Mouse (Mus musculus): Measurements from ENCODE around the gene Kbtbd12. TPM values are rescaled to one million over a fixed set of nuclear protein-coding genes. Genes with fewer than 3 reads are reported as not detected.
A peak's percentile ranks its signal among the peaks of the same experiment; 100 is the strongest.

The Kbtbd12 gene
- polyA plus RNA-seq, 1 experiment from 2014 or later = 1.0 TPM

DNA sequence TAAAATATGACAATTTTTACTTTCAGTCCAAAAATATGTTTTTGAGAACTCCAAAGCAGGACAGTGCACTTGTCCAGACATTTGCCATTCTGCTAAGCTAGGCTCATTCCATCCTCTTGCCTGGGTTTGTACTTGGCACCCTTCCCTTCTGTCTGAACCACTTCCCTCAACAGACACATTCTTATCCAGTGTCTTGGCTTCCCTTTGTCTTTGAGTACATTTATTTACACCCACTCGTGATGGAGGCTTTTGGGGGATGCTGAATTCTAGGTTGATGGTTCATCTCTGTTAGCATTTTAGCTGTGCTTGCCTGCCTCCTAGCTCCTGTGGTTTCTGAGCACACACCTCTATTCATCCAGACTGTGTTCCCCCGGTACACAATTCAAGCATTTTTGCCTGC is 31.3 kb downstream of the Kbtbd12 start:
- no peak for ATAC-seq (ENCODE audit: low read depth)
- WGBS = 42% methylated on average over 2 of the region's 2 CpGs
- H3K4me1 ChIP-seq (replicated peaks; ENCODE audit: control insufficient read depth, insufficient read depth, low read length) = no peaks in the 10 kb centered on the region

DNA sequence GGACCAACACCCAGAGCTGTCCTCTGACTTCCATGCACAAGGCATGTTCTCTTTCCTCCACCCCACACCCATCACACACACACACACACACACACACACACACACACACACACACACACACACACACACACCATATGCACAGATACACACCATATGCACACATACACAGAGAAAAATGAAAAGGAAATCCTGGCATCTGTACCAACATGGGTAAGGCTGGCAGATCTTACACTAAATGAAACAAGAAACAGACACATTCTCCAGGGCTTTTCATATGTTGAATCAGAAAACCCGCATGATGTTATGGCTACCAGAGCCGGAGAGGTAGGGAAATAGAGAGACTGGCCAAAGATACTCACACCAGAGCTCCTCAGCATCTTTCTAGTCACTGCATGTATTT is 32.0 kb downstream of the Kbtbd12 start:
- Histone ChIP-seq H3K9ac (ENCODE audit: low read length) (no peak overlapping the region), H3K4me1 (replicated peaks; ENCODE audit: control insufficient read depth, insufficient read depth, low read length) (no peaks in the 10 kb centered on the region), H3K27me3 (ENCODE audit: control insufficient read depth, insufficient read depth, low read depth, low read length) (no peaks in the 10 kb centered on the region), H3K4me3 (ENCODE audit: low read length) (no peak overlapping the region), H3K36me3 (ENCODE audit: control insufficient read depth, insufficient read depth, low read length) (no peaks in the 10 kb centered on the region), H3K9me3 (ENCODE audit: control insufficient read depth, low read length) (no peaks in the 10 kb centered on the region), H3K4me2 (ENCODE audit: low read depth, low read length) (no peak overlapping the region), H3K27ac (ENCODE audit: low read length) (no peak overlapping the region)
- no peak for ATAC-seq (ENCODE audit: low read depth)
- WGBS = 82% methylated on average over 2 of the region's 2 CpGs

More for the DNA sequence above, 31.3 kb downstream of the Kbtbd12 start:
- no peak overlapping the region for H3K27ac ChIP-seq (ENCODE audit: low read length)
- H3K4me3 ChIP-seq (ENCODE audit: low read length) = no peak overlapping the region
- H3K27me3 ChIP-seq (ENCODE audit: control insufficient read depth, insufficient read depth, low read depth, low read length) = no peaks in the 10 kb centered on the region
- no peak overlapping the region for H3K9ac ChIP-seq (ENCODE audit: low read length)
- no peaks in the 10 kb centered on the region for H3K9me3 ChIP-seq (ENCODE audit: control insufficient read depth, low read length)
- no peaks in the 10 kb centered on the region for H3K36me3 ChIP-seq (ENCODE audit: control insufficient read depth, insufficient read depth, low read length)
- no peak overlapping the region for H3K4me2 ChIP-seq (ENCODE audit: low read depth, low read length)

DNA sequence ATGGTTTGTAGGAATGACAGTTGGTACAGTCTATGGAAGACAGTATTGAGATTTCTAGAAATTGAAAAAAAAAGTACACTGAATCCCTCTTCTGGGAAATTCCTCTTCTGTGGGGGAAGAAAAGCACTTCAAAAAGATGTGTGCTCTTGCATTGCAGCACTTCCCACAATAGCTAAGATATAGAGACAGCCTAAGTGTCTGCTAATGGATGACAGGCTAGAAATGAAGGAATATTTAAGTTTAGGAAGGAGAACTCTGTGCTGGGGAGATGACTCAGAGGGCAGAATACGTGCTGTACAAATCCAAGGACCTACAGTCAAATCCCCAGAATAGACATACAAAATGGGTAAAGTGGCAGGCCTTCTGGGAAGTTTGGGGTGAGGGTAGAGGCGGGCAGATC is 32.5 kb downstream of the Kbtbd12 start:
- no peak overlapping the region for H3K4me3 ChIP-seq (ENCODE audit: low read length)
- H3K27me3 ChIP-seq (ENCODE audit: control insufficient read depth, insufficient read depth, low read depth, low read length) = no peaks in the 10 kb centered on the region
- 63% methylated on average over 2 of the region's 2 CpGs for WGBS
- H3K36me3 ChIP-seq (ENCODE audit: control insufficient read depth, insufficient read depth, low read length) = no peaks in the 10 kb centered on the region
- no peak overlapping the region for H3K27ac ChIP-seq (ENCODE audit: low read length)
- no peak overlapping the region for H3K4me2 ChIP-seq (ENCODE audit: low read depth, low read length)
- no peaks in the 10 kb centered on the region for H3K4me1 ChIP-seq (replicated peaks; ENCODE audit: control insufficient read depth, insufficient read depth, low read length)
- no peak for ATAC-seq (ENCODE audit: low read depth)
- H3K9ac ChIP-seq (ENCODE audit: low read length) = no peak overlapping the region
- no peaks in the 10 kb centered on the region for H3K9me3 ChIP-seq (ENCODE audit: control insufficient read depth, low read length)

DNA sequence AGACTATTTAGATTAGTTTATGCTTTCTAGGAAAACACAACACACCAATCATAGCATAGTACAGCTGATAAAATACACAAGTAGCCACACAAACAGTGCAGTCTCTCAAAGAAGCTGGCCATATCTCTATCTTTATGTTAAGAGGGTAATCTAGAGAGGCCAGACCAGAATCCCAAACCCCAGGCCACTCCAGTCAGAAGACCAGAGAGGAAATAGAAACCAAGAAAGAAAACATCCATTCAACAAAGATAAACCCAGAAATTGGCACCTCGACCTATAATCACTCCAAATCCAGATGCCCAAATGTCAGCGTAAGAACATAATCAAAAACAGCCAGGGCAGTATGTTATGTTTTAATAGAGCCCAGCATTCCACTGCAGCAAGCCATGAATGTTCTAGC is 41.6 kb downstream of the Kbtbd12 start:
- Histone ChIP-seq H3K4me3 (ENCODE audit: low read length) (no peak overlapping the region), H3K4me2 (ENCODE audit: low read depth, low read length) (no peak overlapping the region), H3K9ac (ENCODE audit: low read length) (no peak overlapping the region), H3K36me3 (ENCODE audit: control insufficient read depth, insufficient read depth, low read length) (no peaks in the 10 kb centered on the region), H3K4me1 (replicated peaks; ENCODE audit: control insufficient read depth, insufficient read depth, low read length) (no peaks in the 10 kb centered on the region), H3K9me3 (ENCODE audit: control insufficient read depth, low read length) (no peaks in the 10 kb centered on the region), H3K27ac (ENCODE audit: low read length) (no peak overlapping the region), H3K27me3 (ENCODE audit: control insufficient read depth, insufficient read depth, low read depth, low read length) (no peaks in the 10 kb centered on the region)
- 76% methylated on average over 2 of the region's 2 CpGs for WGBS
- ATAC-seq (ENCODE audit: low read depth) = no peak

DNA sequence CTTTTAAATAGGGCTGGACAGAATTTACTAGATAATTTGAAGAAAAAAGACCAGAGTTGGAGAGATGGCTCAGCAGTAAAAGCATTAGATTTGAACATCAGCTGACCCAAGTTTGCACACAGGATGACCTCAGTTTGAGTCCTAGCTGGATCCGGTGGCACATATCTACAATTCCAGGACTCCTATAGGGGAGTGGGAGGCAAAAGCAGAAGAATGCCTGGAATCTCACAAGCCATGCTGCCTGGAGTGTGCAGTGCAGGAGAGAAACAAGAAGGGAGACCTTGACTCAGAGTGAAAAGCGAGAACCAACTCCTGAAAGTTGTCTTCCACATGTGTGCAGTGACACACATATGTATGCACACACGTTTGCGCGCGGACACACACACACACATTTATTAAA is 45.4 kb downstream of the Kbtbd12 start:
- ATAC-seq (ENCODE audit: low read depth) = no peak
- H3K9ac ChIP-seq (ENCODE audit: low read length) = no peak overlapping the region
- no peaks in the 10 kb centered on the region for H3K27me3 ChIP-seq (ENCODE audit: control insufficient read depth, insufficient read depth, low read depth, low read length)
- no peaks in the 10 kb centered on the region for H3K36me3 ChIP-seq (ENCODE audit: control insufficient read depth, insufficient read depth, low read length)
- peaks cover 6% of the 10 kb centered on the region for H3K4me1 ChIP-seq (replicated peaks; ENCODE audit: control insufficient read depth, insufficient read depth, low read length)
- no peaks in the 10 kb centered on the region for H3K9me3 ChIP-seq (ENCODE audit: control insufficient read depth, low read length)
- no peak overlapping the region for H3K4me2 ChIP-seq (ENCODE audit: low read depth, low read length)
- H3K27ac ChIP-seq (ENCODE audit: low read length) = no peak overlapping the region
- H3K4me3 ChIP-seq (ENCODE audit: low read length) = no peak overlapping the region
- 78% methylated on average over 6 of the region's 6 CpGs for WGBS

DNA sequence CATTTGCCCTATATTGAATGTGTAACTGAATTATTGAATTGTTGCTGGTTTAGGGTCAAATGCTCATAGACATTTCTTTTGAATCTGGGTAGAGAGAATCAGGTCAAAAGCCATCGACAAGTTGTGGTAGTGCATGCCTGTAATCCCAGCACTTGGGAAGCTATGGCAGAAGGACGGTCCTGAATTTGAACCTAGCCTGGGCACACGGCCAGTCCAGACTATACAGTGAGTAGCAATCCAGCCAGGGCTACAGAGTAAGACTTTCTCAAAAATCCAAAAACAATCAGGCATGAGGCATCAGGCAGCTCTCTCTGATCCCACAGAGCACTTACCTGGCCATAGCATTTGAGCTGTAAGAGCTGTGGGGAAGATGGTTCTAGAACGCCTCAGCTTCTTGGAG is 47.5 kb downstream of the Kbtbd12 start:
- Histone ChIP-seq H3K36me3 (ENCODE audit: control insufficient read depth, insufficient read depth, low read length) (no peaks in the 10 kb centered on the region), H3K4me1 (replicated peaks; ENCODE audit: control insufficient read depth, insufficient read depth, low read length) (peaks cover 6% of the 10 kb centered on the region), H3K4me2 (ENCODE audit: low read depth, low read length) (no peak overlapping the region), H3K27ac (ENCODE audit: low read length) (no peak overlapping the region), H3K9ac (ENCODE audit: low read length) (no peak overlapping the region), H3K9me3 (ENCODE audit: control insufficient read depth, low read length) (no peaks in the 10 kb centered on the region), H3K4me3 (ENCODE audit: low read length) (no peak overlapping the region), H3K27me3 (ENCODE audit: control insufficient read depth, insufficient read depth, low read depth, low read length) (no peaks in the 10 kb centered on the region)
- WGBS = 68% methylated on average over 4 of the region's 4 CpGs
- ATAC-seq (ENCODE audit: low read depth) = no peak

DNA sequence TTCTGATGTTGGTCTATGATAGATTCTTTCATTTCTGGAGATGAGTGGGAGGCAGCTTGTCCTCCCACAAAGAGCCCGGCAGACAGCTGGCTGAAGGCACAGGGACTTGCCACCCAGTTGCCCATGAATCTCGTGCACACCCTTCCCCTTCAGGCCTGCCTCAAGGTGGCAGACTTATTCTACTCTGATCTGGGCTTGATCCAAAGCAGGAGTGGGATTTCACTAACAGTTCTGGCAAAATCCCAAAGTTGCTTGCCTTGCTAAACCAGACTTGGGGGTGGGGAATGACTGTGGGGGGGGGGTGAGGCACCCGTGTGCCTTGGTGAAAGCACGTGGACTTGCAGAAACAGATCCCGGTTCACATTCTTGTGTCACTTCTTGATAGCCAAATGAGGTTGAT is 48.2 kb downstream of the Kbtbd12 start:
- Histone ChIP-seq H3K9me3 (ENCODE audit: control insufficient read depth, low read length) (no peaks in the 10 kb centered on the region), H3K9ac (ENCODE audit: low read length) (no peak overlapping the region), H3K27me3 (ENCODE audit: control insufficient read depth, insufficient read depth, low read depth, low read length) (no peaks in the 10 kb centered on the region), H3K4me2 (ENCODE audit: low read depth, low read length) (no peak overlapping the region), H3K27ac (ENCODE audit: low read length) (no peak overlapping the region), H3K4me3 (ENCODE audit: low read length) (no peak overlapping the region), H3K4me1 (replicated peaks; ENCODE audit: control insufficient read depth, insufficient read depth, low read length) (peaks cover 6% of the 10 kb centered on the region), H3K36me3 (ENCODE audit: control insufficient read depth, insufficient read depth, low read length) (no peaks in the 10 kb centered on the region)
- ATAC-seq (ENCODE audit: low read depth) = 0 out of 2 replicates have a peak, but pooled peaks have one; percentile 28
- 9% methylated on average over 5 of the region's 5 CpGs for WGBS

DNA sequence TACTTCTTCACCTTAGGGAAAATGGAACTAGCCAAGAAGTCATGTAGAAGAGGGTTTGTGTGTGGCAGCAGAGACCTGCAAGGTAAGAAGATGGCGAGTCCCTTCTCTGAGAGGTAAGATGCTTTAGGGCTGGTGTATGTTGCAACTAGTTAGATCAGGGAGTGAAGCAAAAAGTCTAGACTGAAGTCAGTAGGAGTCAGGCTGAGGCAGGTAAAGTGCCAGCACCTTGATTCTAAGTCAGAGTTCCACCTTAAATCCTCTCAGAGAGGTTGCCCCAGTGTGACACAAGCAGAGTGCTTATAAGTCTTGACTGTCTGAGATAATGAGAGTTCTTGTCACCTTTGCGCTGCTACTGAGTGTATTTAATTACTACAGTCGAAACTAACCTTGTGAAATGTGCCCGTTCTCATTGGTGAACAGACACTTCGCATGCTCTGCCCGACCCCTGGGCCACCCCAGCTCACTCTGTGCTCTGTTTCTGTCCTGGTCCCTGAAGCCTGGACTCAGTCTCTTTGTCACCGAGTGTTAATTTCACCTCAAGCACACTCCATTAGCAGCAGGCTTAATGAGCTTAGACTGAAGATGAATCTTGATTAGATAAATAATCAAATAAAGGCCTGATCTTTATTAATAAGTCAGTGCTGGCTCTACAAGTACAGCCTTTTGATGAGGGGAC is 49.0 kb downstream of the Kbtbd12 start:
- H3K27ac ChIP-seq (ENCODE audit: low read length) = no peak overlapping the region
- H3K27me3 ChIP-seq (ENCODE audit: control insufficient read depth, insufficient read depth, low read depth, low read length) = no peaks in the 10 kb centered on the region
- no peak for ATAC-seq (ENCODE audit: low read depth)
- H3K36me3 ChIP-seq (ENCODE audit: control insufficient read depth, insufficient read depth, low read length) = no peaks in the 10 kb centered on the region
- H3K9ac ChIP-seq (ENCODE audit: low read length) = no peak overlapping the region
- peaks cover 6% of the 10 kb centered on the region for H3K4me1 ChIP-seq (replicated peaks; ENCODE audit: control insufficient read depth, insufficient read depth, low read length)
- no peak overlapping the region for H3K4me2 ChIP-seq (ENCODE audit: low read depth, low read length)
- no peaks in the 10 kb centered on the region for H3K9me3 ChIP-seq (ENCODE audit: control insufficient read depth, low read length)
- 66% methylated on average over 7 of the region's 7 CpGs for WGBS
- H3K4me3 ChIP-seq (ENCODE audit: low read length) = no peak overlapping the region

DNA sequence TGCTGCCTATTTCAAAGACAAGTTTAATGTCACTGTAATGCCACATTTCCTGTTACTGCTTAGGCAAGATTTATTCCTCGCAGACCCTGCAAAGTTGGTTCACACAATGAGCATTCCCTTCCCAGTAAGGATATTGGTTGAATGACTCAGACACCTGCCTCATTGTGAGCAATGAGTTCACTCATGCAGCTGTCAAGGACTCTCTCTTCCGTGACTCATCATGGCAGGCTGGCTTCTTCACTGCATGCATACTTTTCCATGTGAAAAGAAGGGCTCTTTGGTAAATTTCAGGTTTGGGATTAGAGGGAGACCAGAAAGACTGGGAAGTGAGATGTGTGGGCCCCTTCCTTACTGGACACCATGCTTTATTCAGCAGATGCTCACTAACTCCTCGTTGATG is 50.7 kb downstream of the Kbtbd12 start:
- no peak for ATAC-seq (ENCODE audit: low read depth)
- Histone ChIP-seq H3K9ac (ENCODE audit: low read length) (no peak overlapping the region), H3K4me3 (ENCODE audit: low read length) (no peak overlapping the region), H3K4me1 (replicated peaks; ENCODE audit: control insufficient read depth, insufficient read depth, low read length) (peaks cover 6% of the 10 kb centered on the region), H3K36me3 (ENCODE audit: control insufficient read depth, insufficient read depth, low read length) (no peaks in the 10 kb centered on the region), H3K27me3 (ENCODE audit: control insufficient read depth, insufficient read depth, low read depth, low read length) (no peaks in the 10 kb centered on the region), H3K9me3 (ENCODE audit: control insufficient read depth, low read length) (no peaks in the 10 kb centered on the region), H3K4me2 (ENCODE audit: low read depth, low read length) (no peak overlapping the region), H3K27ac (ENCODE audit: low read length) (no peak overlapping the region)
- WGBS = 69% methylated on average over 3 of the region's 3 CpGs

DNA sequence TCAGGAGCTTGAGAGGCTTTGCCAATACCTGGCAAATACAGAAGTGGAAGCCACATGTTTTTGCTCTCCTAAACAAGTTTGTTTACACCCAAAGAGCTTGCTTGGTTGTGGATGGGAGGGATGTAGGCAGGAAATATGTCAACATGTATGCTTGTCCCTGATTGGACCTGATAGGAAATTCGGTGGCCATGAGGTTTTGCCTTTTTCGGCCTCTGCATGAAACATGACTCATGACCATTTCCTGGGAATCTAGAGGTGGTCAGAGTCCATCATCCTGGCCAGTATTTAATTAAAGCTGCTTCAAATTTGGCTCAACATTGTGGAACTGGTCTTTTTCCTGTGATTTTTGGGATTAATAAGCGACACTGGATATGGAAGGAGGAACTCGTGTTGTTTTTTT is 53.8 kb downstream of the Kbtbd12 start:
- no peaks in the 10 kb centered on the region for H3K4me1 ChIP-seq (replicated peaks; ENCODE audit: control insufficient read depth, insufficient read depth, low read length)
- no peaks in the 10 kb centered on the region for H3K27me3 ChIP-seq (ENCODE audit: control insufficient read depth, insufficient read depth, low read depth, low read length)
- no peak for ATAC-seq (ENCODE audit: low read depth)
- no peak overlapping the region for H3K9ac ChIP-seq (ENCODE audit: low read length)
- H3K4me2 ChIP-seq (ENCODE audit: low read depth, low read length) = no peak overlapping the region
- H3K9me3 ChIP-seq (ENCODE audit: control insufficient read depth, low read length) = no peaks in the 10 kb centered on the region
- no peak overlapping the region for H3K4me3 ChIP-seq (ENCODE audit: low read length)
- no peaks in the 10 kb centered on the region for H3K36me3 ChIP-seq (ENCODE audit: control insufficient read depth, insufficient read depth, low read length)
- H3K27ac ChIP-seq (ENCODE audit: low read length) = no peak overlapping the region
- 74% methylated on average over 4 of the region's 4 CpGs for WGBS
